ENCODE assay signal across 15 mouse cellular contexts in genomic region chr4:133380532-133380931, GRCm38 (mm10). TPM values are rescaled to one million over a fixed set of nuclear protein-coding genes. Genes with fewer than 3 reads are reported as not detected.
DNase-seq lines count a peak whose midpoint lies in the region; ATAC-seq and TF ChIP-seq lines count a peak whose summit lies in the region.
"Had no signal": no experiment of that assay in that cellular context is flagged by ENCODE, and none has a peak within 500 bp of the region (broad histone marks: within the 10 kb centered on the region; RNA-seq: fewer than 3 reads in every experiment).

No protein-coding gene starts in this region.

- ATAC-seq in limb, embryonic 12.5 days (ENCODE audit: insufficient number of reproducible peaks, insufficient read depth, low FRiP score, low TSS enrichment, low read depth) = no peak
- ATAC-seq: activated CD4-positive, CD25-positive, alpha-beta regulatory T cell, adult 4 months had no signal

- peak; percentile 14 for DNase-seq in cerebellum, adult 9-11 months
- no peak for DNase-seq in cerebellum, postnatal 14 days
- no peak for DNase-seq in limb, embryonic 10.5 days (ENCODE audit: low spot score)
- no peak for DNase-seq in ES-E14 (ENCODE audit: low read depth, low spot score)
- DNase-seq in heart, adult 9 months (ENCODE audit: low spot score in 2 of 2) = no peak
- no peak for DNase-seq in c-Kit-positive CD71-positive TER-119-positive erythroid progenitor cells, embryonic 14.5 days (ENCODE audit: low spot score)
- DNase-seq: cerebellum, adult 11-12 months; heart, adult 18-20 months; kidney, postnatal 4 days; lung, postnatal 14 days had no signal

- H3K4me2 ChIP-seq in limb, embryonic 12.5 days = 0 out of 2 replicates have a peak overlapping the region, but pooled peaks have one; percentile 2
- peak overlapping the region; percentile 81 for H3K4me2 ChIP-seq in myocyte (ENCODE audit: low read depth)
- H3K4me2 ChIP-seq: forebrain, embryonic 12.5 days; midbrain, embryonic 12.5 days had no signal

- H3K79me2 ChIP-seq in myocyte (ENCODE audit: control insufficient read depth, insufficient read depth) = peaks cover 63% of the 10 kb centered on the region

- in situ Hi-C loops in ES-E14 (cut with MboI; ENCODE audit: low sequenced_read_pairs in 2 of 2, unreplicated experiment in 2 of 2) = no loop called here

- no peak for TF ChIP-seq POLR2A in myocyte (IDR thresholded peaks at IDR 0.05; ENCODE audit: insufficient read length, low read depth)

- no peaks in the 10 kb centered on the region for H3K27me3 ChIP-seq in limb, embryonic 12.5 days
- no peaks in the 10 kb centered on the region for H3K27me3 ChIP-seq in limb, embryonic 10.5 days (ENCODE audit: low read depth, poor library complexity, severe bottlenecking)
- no peaks in the 10 kb centered on the region for H3K27me3 ChIP-seq in myocyte (ENCODE audit: control insufficient read depth, insufficient read depth, insufficient read length)
- H3K27me3 ChIP-seq: forebrain, embryonic 12.5 days; midbrain, embryonic 12.5 days had no signal

- H3K9ac ChIP-seq in limb, embryonic 12.5 days (replicated peaks) = no peak overlapping the region
- H3K9ac ChIP-seq in ES-E14 (ENCODE audit: insufficient read depth, low read depth, low read length, poor library complexity, severe bottlenecking) = peak overlapping the region; percentile 46; the same call in 1 of the 2 replicates
- H3K9ac ChIP-seq: forebrain, embryonic 12.5 days; midbrain, embryonic 12.5 days had no signal

- H3K4me3 ChIP-seq in limb, embryonic 12.5 days (replicated peaks) = no peak overlapping the region
- H3K4me3 ChIP-seq in limb, embryonic 10.5 days = no peak overlapping the region
- peak overlapping the region; percentile 30 to 38; a peak in 3 of 4 replicates for H3K4me3 ChIP-seq in ES-E14 (ENCODE audit: insufficient read depth in 1 of 2, low read depth in 1 of 2, low read length in 2 of 2, poor library complexity in 1 of 2, severe bottlenecking in 1 of 2)
- H3K4me3 ChIP-seq in myocyte = no peak overlapping the region
- H3K4me3 ChIP-seq: forebrain, embryonic 12.5 days; midbrain, embryonic 12.5 days had no signal

- no peak overlapping the region for H3ac ChIP-seq in myocyte (ENCODE audit: control insufficient read depth, insufficient read length)

- 72% methylated on average over 6 of the region's 6 CpGs for WGBS in limb, embryonic 12.5 days
- WGBS in limb, embryonic 10.5 days = 84% methylated on average over 6 of the region's 6 CpGs

- H3K36me3 ChIP-seq in limb, embryonic 12.5 days = peaks cover 13% of the 10 kb centered on the region
- peaks cover 34% of the 10 kb centered on the region for H3K36me3 ChIP-seq in limb, embryonic 10.5 days
- H3K36me3 ChIP-seq in ES-E14 (ENCODE audit: control insufficient read depth, insufficient read depth, low read length, poor library complexity, severe bottlenecking) (peaks cover 3% of the 10 kb centered on the region; the same call in 1 of the 2 replicates), myocyte (ENCODE audit: control insufficient read depth, insufficient read depth) (no peaks in the 10 kb centered on the region)
- H3K36me3 ChIP-seq: forebrain, embryonic 12.5 days had no signal

- H3K27ac ChIP-seq in limb, embryonic 12.5 days = peak overlapping the region; percentile 64
- H3K27ac ChIP-seq in limb, embryonic 10.5 days = no peak overlapping the region
- peak overlapping the region; percentile 85; the same call in 1 of the 2 replicates for H3K27ac ChIP-seq in ES-E14 (ENCODE audit: insufficient read depth, low read depth, low read length, poor library complexity, severe bottlenecking)
- H3K27ac ChIP-seq: forebrain, embryonic 12.5 days; midbrain, embryonic 12.5 days had no signal

- peaks cover 50% of the 10 kb centered on the region for H3K4me1 ChIP-seq in limb, embryonic 12.5 days (replicated peaks)
- peaks cover 51% of the 10 kb centered on the region for H3K4me1 ChIP-seq in limb, embryonic 10.5 days
- peaks cover 12 to 35% of the 10 kb centered on the region in 2 experiments for H3K4me1 ChIP-seq in ES-E14 (ENCODE audit: control insufficient read depth in 2 of 2, insufficient read depth in 2 of 2, low read length in 2 of 2, poor library complexity in 1 of 2)

- H3K9me3 ChIP-seq in limb, embryonic 12.5 days = no peaks in the 10 kb centered on the region
- H3K9me3 ChIP-seq in limb, embryonic 10.5 days (replicated peaks) = no peaks in the 10 kb centered on the region
- no peaks in the 10 kb centered on the region for H3K9me3 ChIP-seq in ES-E14 (ENCODE audit: control insufficient read depth, insufficient read depth, low read depth, low read length)
- H3K9me3 ChIP-seq: forebrain, embryonic 12.5 days; midbrain, embryonic 12.5 days had no signal

TF ChIP-seq in ES-E14, 5 proteins besides CTCF, POLR2A, EP300 and RAD21:
- TF ChIP-seq MAFK (IDR thresholded peaks at IDR 0.05; ENCODE audit: insufficient read depth, low read depth, low read length) (no peak), ZNF384 (IDR thresholded peaks at IDR 0.05; ENCODE audit: low read depth, low read length) (no peak), ZC3H11A (IDR thresholded peaks at IDR 0.05; ENCODE audit: borderline replicate concordance, low read depth, low read length) (no peak), HCFC1 (IDR thresholded peaks at IDR 0.05; ENCODE audit: borderline replicate concordance, insufficient read depth, low read length) (no peak), CHD2 (IDR thresholded peaks at IDR 0.05; ENCODE audit: low read depth, low read length) (no peak)

TF ChIP-seq in myocyte, 11 proteins besides CTCF, POLR2A, EP300 and RAD21:
- TF ChIP-seq MYOD1 (IDR thresholded peaks at IDR 0.05; ENCODE audit: control insufficient read depth in 1 of 3, insufficient read length in 2 of 3, low read depth in 2 of 3) = no peak
- no peak for TF ChIP-seq POLR2AphosphoS2 (IDR thresholded peaks at IDR 0.05; ENCODE audit: insufficient read length, low read depth)
- TF ChIP-seq TCF12 (IDR thresholded peaks at IDR 0.05; ENCODE audit: insufficient read depth, poor library complexity, severe bottlenecking) = no peak
- TF ChIP-seq USF1 (IDR thresholded peaks at IDR 0.05; ENCODE audit: low read depth) = no peak
- no peak for TF ChIP-seq MAX (IDR thresholded peaks at IDR 0.05; ENCODE audit: low read depth)
- TF ChIP-seq E2F4 (IDR thresholded peaks at IDR 0.05; ENCODE audit: insufficient read depth) = no peak
- TF ChIP-seq MYOG (IDR thresholded peaks at IDR 0.05; ENCODE audit: control insufficient read depth in 1 of 3, insufficient read depth in 1 of 3, insufficient read length in 2 of 3, low read depth in 2 of 3) = no peak
- TF ChIP-seq REST (IDR thresholded peaks at IDR 0.05; ENCODE audit: insufficient read depth, insufficient read length) = no peak
- no peak for TF ChIP-seq TCF3 (IDR thresholded peaks at IDR 0.05; ENCODE audit: insufficient read length, low read depth)
- TF ChIP-seq SRF (IDR thresholded peaks at IDR 0.05; ENCODE audit: control insufficient read depth, insufficient read length, low read depth) = no peak
- no peak for TF ChIP-seq CEBPB (IDR thresholded peaks at IDR 0.05; ENCODE audit: insufficient read depth, poor library complexity, severe bottlenecking)

RNA-seq across cellular contexts. Expression of gene Slc9a1, which starts 11.0 kb away (rescaled TPM):
- 7.3 and 7.8 TPM in 2 replicates for polyA plus RNA-seq in limb, embryonic 12.5 days (2016; fragmentation: Nextera tagmentation; extraction: Ambion mirVana)
- polyA plus RNA-seq in limb, embryonic 10.5 days (2016; fragmentation: Nextera tagmentation; extraction: Ambion mirVana) = 8.7 and 9.0 TPM in 2 replicates
- total RNA-seq in ES-E14 (2012; rRNA removed) = 24.7 and 24.9 TPM in 2 replicates
- polyA plus RNA-seq in myocyte (2012; fragmentation: generic; extraction: Trizol) = 23.3 TPM

RNA-seq across cellular contexts. Expression of gene Wdtc1, which starts 27.3 kb away (rescaled TPM):
- 12.2 and 17.6 TPM in 2 replicates for polyA plus RNA-seq in limb, embryonic 12.5 days (2016; fragmentation: Nextera tagmentation; extraction: Ambion mirVana)
- 14.3 and 15.5 TPM in 2 replicates for polyA plus RNA-seq in limb, embryonic 10.5 days (2016; fragmentation: Nextera tagmentation; extraction: Ambion mirVana)
- total RNA-seq in ES-E14 (2012; rRNA removed) = 65.6 and 91.8 TPM in 2 replicates
- polyA plus RNA-seq in myocyte (2012; fragmentation: generic; extraction: Trizol) = 53.1 TPM

Comparison
In these comparisons a context has a peak if more than half of its experiments do, and no peak if none do; other contexts are left out.
1. H3K4me3 ChIP-seq: peak in ES-E14 (2 of 2); none in limb, embryonic 12.5 days (single experiment), limb, embryonic 10.5 days (single experiment) and myocyte (single experiment).